Mouse (Mus musculus) testis, adult 2 months (tissue): Measurements from ENCODE around the gene Plcg1. TPM values are rescaled to one million over a fixed set of nuclear protein-coding genes. Genes with fewer than 3 reads are reported as not detected.

Experiments used
- H3K27ac ChIP-seq: fragments of 200-500 bp; 2 replicates; pipeline ENCODE4 v1.5.1; 2012; ENCODE audit warnings: low read depth, low read length; ENCODE audit not compliant: control insufficient read depth, insufficient read depth
- H3K27me3 ChIP-seq: fragments of 200-500 bp; 2 replicates; pipeline ENCODE4 v1.6.1; 2012; ENCODE audit warnings: mild to moderate bottlenecking, low read length, moderate library complexity; ENCODE audit not compliant: control insufficient read depth, insufficient read depth
- H3K36me3 ChIP-seq: fragments of 200-500 bp; 2 replicates; pipeline ENCODE4 v1.6.1; 2012; ENCODE audit warnings: mild to moderate bottlenecking, low read length; ENCODE audit not compliant: control insufficient read depth, insufficient read depth
- H3K4me1 ChIP-seq: fragments of 200-500 bp; 2 replicates; pipeline ENCODE4 v1.6.1; 2012; ENCODE audit warnings: low read length; ENCODE audit not compliant: control insufficient read depth, insufficient read depth
- H3K4me3 ChIP-seq: fragments of 200-500 bp; 2 replicates; pipeline ENCODE4 v1.5.1; 2012; ENCODE audit warnings: low read depth, mild to moderate bottlenecking, low read length, moderate library complexity, mixed read lengths; ENCODE audit not compliant: control insufficient read depth
- CTCF ChIP-seq: fragments of 200-500 bp; IDR thresholded peaks from 2 replicates; pipeline ENCODE4 v1.5.1; 2012; ENCODE audit warnings: low read depth, mild to moderate bottlenecking, inconsistent platforms, low read length, moderate library complexity; ENCODE audit not compliant: control insufficient read depth, insufficient read depth, insufficient replicate concordance
- POLR2A ChIP-seq: fragments of 200-500 bp; IDR thresholded peaks from 2 replicates; pipeline ENCODE4 v1.6.1; 2012; ENCODE audit warnings: low read depth, mild to moderate bottlenecking, inconsistent platforms, low read length, moderate library complexity; ENCODE audit not compliant: control insufficient read depth
- polyA plus RNA-seq: library from polyadenylated mRNA; depleted of rRNA; stranded (reverse); fragments of >200 nt; gene quantifications from 2 replicates; pipeline ENCODE4 v1.2.3, GENCODE M21; 2012

Gene Plcg1
- polyA plus RNA-seq, 1 experiment: 17.7 TPM

DNA sequence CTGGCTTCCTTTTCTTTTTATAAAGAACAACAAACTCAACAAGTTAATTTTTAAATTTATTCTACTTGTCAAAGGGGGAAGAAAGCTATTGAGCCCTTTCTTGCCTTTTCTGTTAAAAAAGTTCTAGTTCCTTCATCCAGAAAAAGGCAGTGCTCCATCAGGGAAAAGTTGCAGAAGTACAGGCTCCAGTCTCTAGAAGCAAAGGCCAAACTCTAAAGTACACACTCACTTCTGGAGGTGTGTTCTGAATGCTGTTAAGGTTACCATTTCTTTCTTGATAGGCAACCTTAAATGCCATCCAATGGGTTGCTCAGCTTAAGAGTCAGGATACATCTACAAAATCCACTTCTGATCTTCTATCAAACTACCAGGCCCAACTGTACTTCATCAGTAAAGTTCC is 58.6 kb downstream of the Plcg1 start:
- TF ChIP-seq CTCF: no peak
- TF ChIP-seq POLR2A: no peak
- no peaks in the 10 kb centered on the region for H3K4me1 ChIP-seq
- H3K36me3 ChIP-seq: no peaks in the 10 kb centered on the region
- H3K27me3 ChIP-seq: no peaks in the 10 kb centered on the region
- H3K4me3 ChIP-seq: no peak overlapping the region
- no peak overlapping the region for H3K27ac ChIP-seq

DNA sequence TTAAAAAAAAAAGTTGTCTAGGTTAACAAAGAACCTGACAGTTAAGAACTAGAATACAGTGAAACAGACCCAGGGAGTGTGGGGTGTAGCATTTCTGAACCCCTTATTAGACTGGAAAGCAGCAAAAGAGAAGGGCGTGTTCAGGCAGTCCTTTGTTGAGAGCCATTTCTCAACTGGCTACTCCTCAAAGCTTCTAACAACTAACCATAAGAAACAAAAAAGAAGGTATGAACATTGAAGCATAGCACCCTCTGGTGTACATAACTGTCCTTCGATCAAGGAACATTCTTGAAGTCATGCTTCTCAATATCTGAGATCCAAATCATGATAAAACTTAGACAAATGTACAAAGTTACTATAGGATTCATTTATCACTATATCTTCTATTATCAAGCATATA is 62.0 kb downstream of the Plcg1 start:
- Histone ChIP-seq H3K27ac (no peak overlapping the region), H3K4me3 (no peak overlapping the region), H3K36me3 (no peaks in the 10 kb centered on the region), H3K4me1 (no peaks in the 10 kb centered on the region), H3K27me3 (no peaks in the 10 kb centered on the region)
- TF ChIP-seq CTCF (no peak), POLR2A (no peak)

DNA sequence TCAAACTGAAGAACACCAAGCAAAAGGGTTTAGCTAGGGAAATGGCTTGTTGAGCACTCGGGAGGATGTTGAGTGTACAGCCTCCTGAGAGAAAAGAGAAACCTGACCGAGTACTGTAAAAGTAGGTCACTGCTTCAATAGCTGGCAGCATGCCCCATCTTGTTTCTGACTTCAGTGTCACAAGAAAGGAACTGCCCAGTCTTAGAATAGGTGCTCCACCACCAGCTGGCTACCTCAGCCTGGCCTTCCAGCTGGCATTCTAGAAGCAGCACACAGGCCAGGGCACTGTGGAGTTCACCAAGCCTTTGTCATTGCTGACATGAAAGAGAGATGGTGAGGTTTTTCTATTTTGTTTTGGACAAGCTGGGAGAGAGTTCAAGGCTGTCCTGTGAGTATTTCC is 65.9 kb downstream of the Plcg1 start:
- Histone ChIP-seq H3K27ac (no peak overlapping the region), H3K4me1 (no peaks in the 10 kb centered on the region), H3K36me3 (no peaks in the 10 kb centered on the region), H3K27me3 (no peaks in the 10 kb centered on the region), H3K4me3 (no peak overlapping the region)
- no peak for TF ChIP-seq POLR2A
- TF ChIP-seq CTCF: no peak

GRCm38 (mm10) chr2:160798206-160798605 is 67.1 kb downstream of the Plcg1 start:
- TF ChIP-seq POLR2A: no peak
- TF ChIP-seq CTCF: no peak
- Histone ChIP-seq H3K27ac (peak overlapping the region; percentile 5; the same call in 1 of the 2 replicates), H3K36me3 (no peaks in the 10 kb centered on the region), H3K27me3 (no peaks in the 10 kb centered on the region), H3K4me3 (no peak overlapping the region), H3K4me1 (no peaks in the 10 kb centered on the region)

DNA sequence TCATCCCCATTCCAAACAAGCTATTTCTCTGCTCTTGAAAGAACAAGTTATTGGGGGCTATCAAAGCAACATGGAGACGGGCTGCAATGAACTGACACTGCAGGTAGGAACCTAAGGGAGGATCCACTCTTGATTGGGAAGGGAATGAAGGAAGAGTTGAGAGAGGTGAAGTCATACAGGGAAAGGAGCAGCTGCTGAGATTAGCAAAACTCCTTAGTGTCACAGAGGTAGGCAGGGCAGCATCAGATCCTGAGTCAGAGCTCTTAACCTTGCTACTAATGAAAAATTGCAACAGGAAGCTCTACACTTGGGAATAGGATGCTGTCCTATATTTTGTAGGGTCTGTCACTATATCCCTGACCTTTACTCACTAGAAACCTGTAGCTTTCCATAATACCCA is 69.9 kb downstream of the Plcg1 start:
- H3K4me1 ChIP-seq: peaks cover 2% of the 10 kb centered on the region; the same call in 1 of the 2 replicates
- H3K27me3 ChIP-seq: no peaks in the 10 kb centered on the region
- H3K27ac ChIP-seq: no peak overlapping the region
- no peaks in the 10 kb centered on the region for H3K36me3 ChIP-seq
- no peak overlapping the region for H3K4me3 ChIP-seq
- TF ChIP-seq POLR2A (no peak), CTCF (no peak)

DNA sequence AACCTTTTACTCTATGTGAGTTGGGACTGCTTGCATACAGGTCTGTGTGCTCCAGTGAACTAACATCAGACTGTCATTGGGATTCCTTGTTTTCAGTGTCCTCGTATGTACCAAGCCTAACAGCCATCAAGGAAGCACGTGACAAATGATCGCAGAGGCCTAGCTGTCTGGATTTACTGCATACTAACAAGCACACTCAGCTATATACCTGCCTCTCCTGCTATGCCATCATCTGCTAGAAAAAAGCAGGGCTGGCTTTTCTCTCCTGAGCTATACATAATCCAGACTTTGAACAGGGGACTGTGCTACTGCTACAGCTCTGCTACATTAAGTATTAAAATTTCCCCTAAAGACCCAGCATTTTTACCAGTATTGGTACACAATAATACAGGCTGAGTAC is 71.2 kb downstream of the Plcg1 start:
- Histone ChIP-seq H3K4me3 (no peak overlapping the region), H3K36me3 (no peaks in the 10 kb centered on the region), H3K4me1 (peaks cover 2% of the 10 kb centered on the region; the same call in 1 of the 2 replicates), H3K27ac (no peak overlapping the region), H3K27me3 (no peaks in the 10 kb centered on the region)
- TF ChIP-seq CTCF: no peak
- no peak for TF ChIP-seq POLR2A

- no peaks in the 10 kb centered on the region for H3K27me3 ChIP-seq
- no peaks in the 10 kb centered on the region for H3K36me3 ChIP-seq
- H3K4me1 ChIP-seq: peaks cover 2% of the 10 kb centered on the region; the same call in 1 of the 2 replicates
- TF ChIP-seq POLR2A (no peak), CTCF (no peak)
- H3K4me3 ChIP-seq: no peak overlapping the region
- peak overlapping the region; percentile 56 for H3K27ac ChIP-seq
Observed at GRCm38 (mm10) chr2:160804794-160805527, 73.9 kb downstream of the Plcg1 start.
